Mouse (Mus musculus): ENCODE results near the gene Tnni3k. TPM values are rescaled to one million over a fixed set of nuclear protein-coding genes. Genes with fewer than 3 reads are reported as not detected.

Tnni3k gene
- polyA plus RNA-seq, 1 experiment from 2014 or later = not detected

GRCm38 (mm10) chr3:154793571-154793970 is 261.6 kb downstream of the Tnni3k start:
- DNase-seq (ENCODE audit: low spot score) (no peak), ATAC-seq (ENCODE audit: low read depth) (peak; percentile 30; the same call in 1 of the 2 replicates)
- Histone ChIP-seq H3K9ac (ENCODE audit: low read depth, low read length) (no peak overlapping the region), H3K27ac (replicated peaks; ENCODE audit: low read depth, low read length) (no peak overlapping the region), H3K4me1 (ENCODE audit: control insufficient read depth, insufficient read depth, low read length) (no peaks in the 10 kb centered on the region), H3K36me3 (ENCODE audit: control insufficient read depth, insufficient read depth, low read length) (no peaks in the 10 kb centered on the region), H3K27me3 (replicated peaks; ENCODE audit: control insufficient read depth, insufficient read depth, low read length) (no peaks in the 10 kb centered on the region), H3K4me2 (ENCODE audit: low read depth, low read length) (no peak overlapping the region), H3K9me3 (ENCODE audit: control insufficient read depth, low read length) (no peaks in the 10 kb centered on the region), H3K4me3 (ENCODE audit: low read depth, low read length) (no peak overlapping the region)
- 70% methylated on average over 4 of the region's 4 CpGs for WGBS

GRCm38 (mm10) chr3:154787611-154788010 is 267.6 kb downstream of the Tnni3k start:
- no peak for DNase-seq (ENCODE audit: low spot score)

GRCm38 (mm10) chr3:154786354-154786753 is 268.9 kb downstream of the Tnni3k start:
- no peak for DNase-seq (ENCODE audit: low spot score)
- no peak overlapping the region for H3K9ac ChIP-seq (ENCODE audit: low read depth, low read length)
- H3K27me3 ChIP-seq (replicated peaks; ENCODE audit: control insufficient read depth, insufficient read depth, low read length) = no peaks in the 10 kb centered on the region
- no peak for ATAC-seq (ENCODE audit: low read depth)
- no peaks in the 10 kb centered on the region for H3K36me3 ChIP-seq (ENCODE audit: control insufficient read depth, insufficient read depth, low read length)
- no peak overlapping the region for H3K27ac ChIP-seq (replicated peaks; ENCODE audit: low read depth, low read length)
- no peak overlapping the region for H3K4me2 ChIP-seq (ENCODE audit: low read depth, low read length)
- H3K4me1 ChIP-seq (ENCODE audit: control insufficient read depth, insufficient read depth, low read length) = no peaks in the 10 kb centered on the region
- no peak overlapping the region for H3K4me3 ChIP-seq (ENCODE audit: low read depth, low read length)
- 73% methylated on average over 9 of the region's 9 CpGs for WGBS
- H3K9me3 ChIP-seq (ENCODE audit: control insufficient read depth, low read length) = no peaks in the 10 kb centered on the region

More at GRCm38 (mm10) chr3:154787611-154788010, 267.6 kb downstream of the Tnni3k start:
- no peak overlapping the region for H3K9ac ChIP-seq (ENCODE audit: low read depth, low read length)
- H3K9me3 ChIP-seq (ENCODE audit: control insufficient read depth, low read length) = no peaks in the 10 kb centered on the region
- no peak overlapping the region for H3K27ac ChIP-seq (replicated peaks; ENCODE audit: low read depth, low read length)
- ATAC-seq (ENCODE audit: low read depth) = no peak
- WGBS = 75% methylated on average over 3 of the region's 3 CpGs
- H3K27me3 ChIP-seq (replicated peaks; ENCODE audit: control insufficient read depth, insufficient read depth, low read length) = no peaks in the 10 kb centered on the region
- no peak overlapping the region for H3K4me3 ChIP-seq (ENCODE audit: low read depth, low read length)
- H3K4me1 ChIP-seq (ENCODE audit: control insufficient read depth, insufficient read depth, low read length) = no peaks in the 10 kb centered on the region
- no peak overlapping the region for H3K4me2 ChIP-seq (ENCODE audit: low read depth, low read length)
- no peaks in the 10 kb centered on the region for H3K36me3 ChIP-seq (ENCODE audit: control insufficient read depth, insufficient read depth, low read length)

GRCm38 (mm10) chr3:154778836-154779595 is 276.2 kb downstream of the Tnni3k start:
- no peak overlapping the region for H3K27ac ChIP-seq (replicated peaks; ENCODE audit: low read depth, low read length)
- ATAC-seq (ENCODE audit: low read depth) = peak; percentile 86
- H3K4me1 ChIP-seq (ENCODE audit: control insufficient read depth, insufficient read depth, low read length) = no peaks in the 10 kb centered on the region; the same call in 1 of the 2 replicates
- peak; percentile 55 for DNase-seq (ENCODE audit: low spot score)
- WGBS = 26% methylated on average over 6 of the region's 6 CpGs
- H3K4me2 ChIP-seq (ENCODE audit: low read depth, low read length) = no peak overlapping the region
- no peaks in the 10 kb centered on the region for H3K27me3 ChIP-seq (replicated peaks; ENCODE audit: control insufficient read depth, insufficient read depth, low read length)
- no peak overlapping the region for H3K4me3 ChIP-seq (ENCODE audit: low read depth, low read length)
- H3K36me3 ChIP-seq (ENCODE audit: control insufficient read depth, insufficient read depth, low read length) = no peaks in the 10 kb centered on the region
- no peaks in the 10 kb centered on the region for H3K9me3 ChIP-seq (ENCODE audit: control insufficient read depth, low read length)
- H3K9ac ChIP-seq (ENCODE audit: low read depth, low read length) = no peak overlapping the region

- H3K36me3 ChIP-seq (ENCODE audit: control insufficient read depth, insufficient read depth, low read length) = no peaks in the 10 kb centered on the region
- DNase-seq (ENCODE audit: low spot score) = no peak
- no peak overlapping the region for H3K4me2 ChIP-seq (ENCODE audit: low read depth, low read length)
- H3K9me3 ChIP-seq (ENCODE audit: control insufficient read depth, low read length) = no peaks in the 10 kb centered on the region
- H3K27ac ChIP-seq (replicated peaks; ENCODE audit: low read depth, low read length) = no peak overlapping the region
- no peaks in the 10 kb centered on the region for H3K27me3 ChIP-seq (replicated peaks; ENCODE audit: control insufficient read depth, insufficient read depth, low read length)
- no peak overlapping the region for H3K4me3 ChIP-seq (ENCODE audit: low read depth, low read length)
- WGBS = 89% methylated on average over 2 of the region's 2 CpGs
- H3K9ac ChIP-seq (ENCODE audit: low read depth, low read length) = no peak overlapping the region
- H3K4me1 ChIP-seq (ENCODE audit: control insufficient read depth, insufficient read depth, low read length) = no peaks in the 10 kb centered on the region
- ATAC-seq (ENCODE audit: low read depth) = no peak
Observed at GRCm38 (mm10) chr3:154771651-154772050, 283.6 kb downstream of the Tnni3k start.

GRCm38 (mm10) chr3:154766321-154766720 is 288.9 kb downstream of the Tnni3k start:
- Histone ChIP-seq H3K27me3 (replicated peaks; ENCODE audit: control insufficient read depth, insufficient read depth, low read length) (no peaks in the 10 kb centered on the region), H3K9me3 (ENCODE audit: control insufficient read depth, low read length) (no peaks in the 10 kb centered on the region), H3K4me2 (ENCODE audit: low read depth, low read length) (no peak overlapping the region), H3K9ac (ENCODE audit: low read depth, low read length) (no peak overlapping the region), H3K36me3 (ENCODE audit: control insufficient read depth, insufficient read depth, low read length) (no peaks in the 10 kb centered on the region), H3K27ac (replicated peaks; ENCODE audit: low read depth, low read length) (no peak overlapping the region), H3K4me1 (ENCODE audit: control insufficient read depth, insufficient read depth, low read length) (peaks cover 6% of the 10 kb centered on the region; the same call in 1 of the 2 replicates), H3K4me3 (ENCODE audit: low read depth, low read length) (no peak overlapping the region)
- ATAC-seq (ENCODE audit: low read depth) (no peak), DNase-seq (ENCODE audit: low spot score) (no peak)
- 57% methylated on average over 4 of the region's 4 CpGs for WGBS

- H3K36me3 ChIP-seq (ENCODE audit: control insufficient read depth, insufficient read depth, low read length) = no peaks in the 10 kb centered on the region
- H3K4me2 ChIP-seq (ENCODE audit: low read depth, low read length) = no peak overlapping the region
- H3K4me3 ChIP-seq (ENCODE audit: low read depth, low read length) = no peak overlapping the region
- no peaks in the 10 kb centered on the region for H3K27me3 ChIP-seq (replicated peaks; ENCODE audit: control insufficient read depth, insufficient read depth, low read length)
- no peak overlapping the region for H3K27ac ChIP-seq (replicated peaks; ENCODE audit: low read depth, low read length)
- no peak for DNase-seq (ENCODE audit: low spot score)
- H3K9ac ChIP-seq (ENCODE audit: low read depth, low read length) = no peak overlapping the region
- H3K9me3 ChIP-seq (ENCODE audit: control insufficient read depth, low read length) = no peaks in the 10 kb centered on the region
- peaks cover 6% of the 10 kb centered on the region; the same call in 1 of the 2 replicates for H3K4me1 ChIP-seq (ENCODE audit: control insufficient read depth, insufficient read depth, low read length)
- WGBS = 81% methylated on average over 7 of the region's 7 CpGs
- ATAC-seq (ENCODE audit: low read depth) = no peak
Observed at GRCm38 (mm10) chr3:154764115-154764514, 291.1 kb downstream of the Tnni3k start.

- WGBS = 43% methylated on average over 9 of the region's 9 CpGs
Observed at GRCm38 (mm10) chr3:154763374-154763773, 291.8 kb downstream of the Tnni3k start.

GRCm38 (mm10) chr3:154761108-154761507 is 294.1 kb downstream of the Tnni3k start:
- Histone ChIP-seq H3K4me3 (ENCODE audit: low read depth, low read length) (no peak overlapping the region), H3K36me3 (ENCODE audit: control insufficient read depth, insufficient read depth, low read length) (no peaks in the 10 kb centered on the region), H3K9me3 (ENCODE audit: control insufficient read depth, low read length) (no peaks in the 10 kb centered on the region), H3K9ac (ENCODE audit: low read depth, low read length) (no peak overlapping the region), H3K27ac (replicated peaks; ENCODE audit: low read depth, low read length) (no peak overlapping the region), H3K27me3 (replicated peaks; ENCODE audit: control insufficient read depth, insufficient read depth, low read length) (no peaks in the 10 kb centered on the region), H3K4me1 (ENCODE audit: control insufficient read depth, insufficient read depth, low read length) (peaks cover 6% of the 10 kb centered on the region; the same call in 1 of the 2 replicates), H3K4me2 (ENCODE audit: low read depth, low read length) (no peak overlapping the region)
- DNase-seq (ENCODE audit: low spot score) (no peak), ATAC-seq (ENCODE audit: low read depth) (no peak)
- 83% methylated on average over 3 of the region's 3 CpGs for WGBS

More at GRCm38 (mm10) chr3:154763374-154763773, 291.8 kb downstream of the Tnni3k start:
- Histone ChIP-seq H3K4me3 (ENCODE audit: low read depth, low read length) (no peak overlapping the region), H3K27me3 (replicated peaks; ENCODE audit: control insufficient read depth, insufficient read depth, low read length) (no peaks in the 10 kb centered on the region), H3K4me1 (ENCODE audit: control insufficient read depth, insufficient read depth, low read length) (peaks cover 6% of the 10 kb centered on the region; the same call in 1 of the 2 replicates), H3K27ac (replicated peaks; ENCODE audit: low read depth, low read length) (no peak overlapping the region), H3K9ac (ENCODE audit: low read depth, low read length) (no peak overlapping the region), H3K4me2 (ENCODE audit: low read depth, low read length) (no peak overlapping the region), H3K9me3 (ENCODE audit: control insufficient read depth, low read length) (no peaks in the 10 kb centered on the region), H3K36me3 (ENCODE audit: control insufficient read depth, insufficient read depth, low read length) (no peaks in the 10 kb centered on the region)
- peak; percentile 41 for DNase-seq (ENCODE audit: low spot score)
- peak; percentile 73; the same call in 1 of the 2 replicates for ATAC-seq (ENCODE audit: low read depth)
